Mouse (Mus musculus): Measurements from ENCODE around the gene Rora. TPM values are rescaled to one million over a fixed set of nuclear protein-coding genes. Genes with fewer than 3 reads are reported as not detected.

Rora gene
- total RNA-seq, 2 experiments from 2014 or later, result 30.3 to 33.6 TPM

DNA sequence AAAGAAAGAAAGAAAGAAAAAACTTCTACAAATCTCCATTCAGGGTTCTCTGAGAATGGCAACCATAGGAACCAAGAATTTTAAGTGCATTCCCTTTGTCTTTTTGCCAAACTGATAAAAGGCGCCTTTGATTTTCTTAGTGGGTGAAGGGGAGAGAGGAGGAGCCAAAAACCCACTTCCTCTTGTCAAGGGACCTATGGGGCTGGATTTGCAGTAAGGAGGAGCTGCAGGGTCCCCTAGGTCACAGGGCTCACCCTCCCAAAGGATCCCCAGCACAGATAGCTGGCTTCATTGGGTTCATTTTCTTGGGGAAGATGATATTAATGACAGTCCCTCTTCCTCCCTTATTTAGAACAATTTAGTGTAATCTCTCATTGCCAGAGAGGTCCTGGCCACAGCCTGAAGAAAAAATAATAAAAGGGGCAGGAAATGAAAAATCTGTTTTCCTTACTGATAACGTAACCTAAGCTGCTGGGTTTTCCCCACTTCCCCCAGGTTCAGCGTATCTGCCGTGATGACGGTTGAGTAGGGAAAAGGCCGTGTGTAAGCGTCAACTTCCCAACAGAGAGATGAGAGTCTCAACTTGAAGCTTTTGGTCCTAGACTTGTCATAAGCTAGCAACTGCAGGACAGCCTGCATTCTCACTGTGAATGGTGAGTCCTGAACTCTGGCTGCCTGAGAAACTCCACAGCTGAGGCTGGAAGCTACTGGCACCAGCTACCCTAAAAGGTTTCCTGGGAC is 511.7 kb downstream of the Rora start:
- intact Hi-C loops (cut with DNase I), result no loop called here
- DNase-seq, result peak in 1 of 2 experiments; percentile 26

DNA sequence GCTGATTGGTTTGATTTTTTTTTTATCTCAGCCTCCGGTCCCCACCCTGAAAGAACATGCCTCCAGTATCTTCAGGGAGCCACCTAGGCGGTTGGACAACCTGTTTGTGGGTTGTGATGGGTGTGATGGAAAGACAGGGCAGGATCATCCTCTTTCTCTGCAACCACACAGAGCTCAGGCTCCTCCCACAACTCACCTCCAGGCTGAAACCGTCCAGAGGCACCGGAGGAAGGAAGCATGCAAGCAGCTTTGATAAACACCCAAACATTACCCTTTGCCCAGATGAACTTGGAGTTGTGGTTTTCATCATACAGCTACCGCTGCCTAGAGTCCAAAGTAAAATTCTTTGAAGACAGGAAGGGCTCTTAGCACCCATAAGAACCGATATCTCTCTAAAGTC is 520.5 kb downstream of the Rora start:
- intact Hi-C loops (cut with DNase I), result no loop called here
- DNase-seq, result no peak

DNA sequence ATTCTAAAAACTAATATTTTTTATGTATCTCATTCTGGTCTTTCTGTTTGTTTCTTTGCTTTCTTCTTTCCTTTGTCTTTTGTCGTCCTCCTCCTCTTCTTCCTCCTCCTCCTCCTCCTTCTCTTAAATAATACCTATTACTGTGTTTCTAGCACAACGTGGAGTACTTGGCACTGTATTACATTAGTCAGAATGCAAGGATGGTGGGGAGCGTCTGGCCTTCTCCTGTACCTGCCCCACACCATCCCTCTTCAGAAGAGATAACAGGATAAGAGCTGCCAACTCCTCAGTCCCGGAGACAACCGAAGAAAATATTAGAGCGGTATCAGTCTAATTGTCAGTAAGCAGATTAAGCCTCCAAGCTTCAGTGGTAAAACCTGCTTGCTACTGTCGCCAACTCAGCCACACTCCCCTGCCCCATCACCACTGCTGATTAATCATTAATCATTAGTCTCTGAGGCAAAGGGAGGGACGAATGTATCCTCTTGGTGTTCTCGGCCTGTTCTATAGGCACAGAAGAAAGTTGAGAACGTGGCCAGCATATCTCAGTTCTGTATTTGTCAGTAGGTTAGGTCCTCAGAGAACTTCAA is 521.0 kb downstream of the Rora start:
- intact Hi-C loops (cut with DNase I), result no loop called here
- DNase-seq, result no peak

DNA sequence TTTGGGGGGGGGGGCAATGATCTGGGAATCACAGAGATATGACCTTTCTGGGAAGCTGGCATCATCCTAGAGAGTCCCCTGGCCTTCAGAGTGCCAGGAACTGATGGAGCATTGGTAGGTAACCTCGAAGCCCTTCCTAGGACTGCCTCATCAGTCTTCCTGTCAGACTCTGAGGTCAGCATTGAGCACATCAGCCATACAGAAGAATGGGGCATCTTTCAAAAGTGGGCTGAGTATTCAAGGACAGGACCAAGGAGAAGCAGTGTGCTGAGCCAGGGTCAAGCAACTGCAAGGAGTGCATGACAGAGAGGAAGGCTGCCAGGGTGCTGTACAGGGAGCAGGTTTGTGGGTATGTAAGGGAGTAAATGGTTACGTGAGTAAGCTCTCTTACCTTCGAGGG is 523.4 kb downstream of the Rora start:
- no peak for DNase-seq
- intact Hi-C loops (cut with DNase I), result no loop called here

DNA sequence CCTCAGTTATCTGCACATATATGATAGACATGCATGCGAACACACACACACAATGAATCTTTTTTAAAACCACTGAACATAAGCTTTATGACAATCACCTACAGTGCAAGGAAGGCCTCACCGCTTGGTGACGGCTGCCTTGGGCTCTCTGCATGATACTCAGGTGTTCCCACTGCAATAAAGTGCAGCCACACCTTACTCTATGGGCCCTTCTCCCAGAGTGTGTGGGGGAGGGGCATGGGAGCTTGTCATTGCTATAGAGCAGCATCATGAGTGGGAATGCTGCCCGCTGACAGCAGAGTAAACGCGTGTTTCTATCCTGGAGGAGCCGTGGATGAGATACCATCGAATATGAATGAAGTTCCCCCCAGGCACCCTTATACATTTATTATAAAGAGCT is 525.6 kb downstream of the Rora start:
- DNase-seq, result no peak
- intact Hi-C loops (cut with DNase I), result no loop called here

DNA sequence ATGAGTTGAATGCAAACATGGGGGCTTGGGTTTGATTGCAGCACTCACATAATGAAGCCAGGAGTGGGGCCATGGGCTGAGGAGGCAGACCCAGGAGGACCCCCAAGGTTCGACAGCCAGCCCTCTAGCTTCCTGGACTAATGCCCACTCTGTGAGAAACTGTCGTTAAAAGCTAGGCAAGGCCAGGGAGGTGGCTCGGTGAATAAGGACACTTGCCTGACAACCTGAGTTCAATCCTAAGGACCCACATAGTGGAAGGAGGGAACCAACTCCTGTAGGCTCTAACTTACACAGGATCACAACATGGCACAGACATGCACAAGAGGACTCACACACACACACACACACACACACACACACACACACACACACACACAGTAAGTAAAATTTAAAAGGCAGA is 527.4 kb downstream of the Rora start:
- intact Hi-C loops (cut with DNase I), result no loop called here
- DNase-seq, result peak in 1 of 2 experiments; percentile 29

DNA sequence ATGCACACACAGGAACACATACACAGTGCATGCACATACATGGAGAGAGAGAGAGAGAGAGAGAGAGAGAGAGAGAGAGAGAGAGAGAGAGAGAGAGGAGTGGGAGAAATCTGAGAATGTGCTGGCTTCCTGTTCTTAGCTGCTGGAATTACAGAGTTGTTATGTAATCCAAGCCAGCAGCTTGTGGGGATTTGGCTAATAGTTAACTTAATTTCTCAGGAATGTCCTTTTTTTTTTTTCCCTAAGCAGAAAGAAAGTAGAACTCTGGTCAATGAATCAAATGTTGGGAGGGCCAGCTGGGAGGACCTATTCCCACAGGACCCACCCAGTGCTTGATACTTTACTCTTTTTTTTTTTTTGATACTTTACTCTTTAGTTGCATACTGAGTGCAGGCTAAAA is 527.8 kb downstream of the Rora start:
- intact Hi-C loops (cut with DNase I), result no loop called here
- peak in 1 of 2 experiments; percentile 22 for DNase-seq

DNA sequence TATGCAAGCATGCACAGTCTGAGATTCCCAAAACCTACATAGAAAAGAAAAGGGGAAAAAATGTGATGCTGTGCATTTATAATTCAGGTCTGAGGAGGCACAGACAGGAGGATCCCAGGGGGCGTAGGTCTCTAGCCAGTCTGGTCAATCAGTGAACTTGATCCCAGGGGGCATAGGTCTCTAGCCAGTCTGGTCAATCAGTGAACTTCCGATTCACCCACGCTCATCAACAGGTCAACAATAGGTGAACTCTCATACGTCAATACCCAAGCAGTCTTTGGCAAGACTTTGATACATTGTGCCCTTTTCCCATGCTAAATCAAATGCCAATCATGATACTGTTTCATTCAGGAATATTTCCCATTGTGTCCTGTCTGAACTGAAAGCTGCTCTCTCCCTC is 530.3 kb downstream of the Rora start:
- DNase-seq, result no peak
- intact Hi-C loops (cut with DNase I), result no loop called here

DNA sequence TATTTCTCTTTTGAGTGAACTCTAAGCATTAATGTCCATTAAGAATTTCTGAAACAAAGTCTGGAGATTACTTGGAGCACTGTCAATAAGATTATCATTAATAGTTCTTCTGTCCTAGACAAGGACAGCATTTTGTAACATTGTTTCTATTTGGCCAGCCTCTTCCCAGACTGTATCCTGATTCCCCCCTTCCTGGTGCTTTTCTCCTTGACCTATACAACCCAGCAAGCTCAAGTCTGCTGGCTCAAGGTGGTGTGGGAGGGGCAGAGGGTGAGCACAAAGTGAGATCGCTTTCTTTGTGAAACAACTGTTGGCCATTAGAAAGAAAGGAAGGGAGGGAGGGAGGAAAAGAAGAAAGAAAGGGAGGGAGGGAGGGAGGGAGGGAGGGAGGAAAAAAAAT is 537.1 kb downstream of the Rora start:
- no peak for DNase-seq
- intact Hi-C loops (cut with DNase I), result no loop called here

DNA sequence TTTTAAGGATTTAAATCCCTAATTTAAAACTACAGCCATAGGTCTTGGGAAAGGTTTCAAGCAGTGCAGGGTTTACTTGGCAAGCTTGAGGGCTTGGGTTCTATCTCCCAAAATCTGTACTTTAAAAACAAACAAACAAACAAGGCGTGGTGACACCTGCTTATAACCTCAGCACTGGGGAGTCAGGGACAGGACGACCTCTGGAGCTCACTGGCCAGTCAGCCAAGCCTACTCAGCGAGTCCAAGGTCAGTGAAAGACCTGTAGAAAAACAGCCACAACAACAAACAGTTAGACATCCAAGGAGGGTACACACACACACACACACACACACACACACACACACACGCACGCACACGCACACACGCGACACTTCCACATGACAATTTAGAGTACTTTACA is 538.9 kb downstream of the Rora start:
- intact Hi-C loops (cut with DNase I), result no loop called here
- DNase-seq, result no peak

DNA sequence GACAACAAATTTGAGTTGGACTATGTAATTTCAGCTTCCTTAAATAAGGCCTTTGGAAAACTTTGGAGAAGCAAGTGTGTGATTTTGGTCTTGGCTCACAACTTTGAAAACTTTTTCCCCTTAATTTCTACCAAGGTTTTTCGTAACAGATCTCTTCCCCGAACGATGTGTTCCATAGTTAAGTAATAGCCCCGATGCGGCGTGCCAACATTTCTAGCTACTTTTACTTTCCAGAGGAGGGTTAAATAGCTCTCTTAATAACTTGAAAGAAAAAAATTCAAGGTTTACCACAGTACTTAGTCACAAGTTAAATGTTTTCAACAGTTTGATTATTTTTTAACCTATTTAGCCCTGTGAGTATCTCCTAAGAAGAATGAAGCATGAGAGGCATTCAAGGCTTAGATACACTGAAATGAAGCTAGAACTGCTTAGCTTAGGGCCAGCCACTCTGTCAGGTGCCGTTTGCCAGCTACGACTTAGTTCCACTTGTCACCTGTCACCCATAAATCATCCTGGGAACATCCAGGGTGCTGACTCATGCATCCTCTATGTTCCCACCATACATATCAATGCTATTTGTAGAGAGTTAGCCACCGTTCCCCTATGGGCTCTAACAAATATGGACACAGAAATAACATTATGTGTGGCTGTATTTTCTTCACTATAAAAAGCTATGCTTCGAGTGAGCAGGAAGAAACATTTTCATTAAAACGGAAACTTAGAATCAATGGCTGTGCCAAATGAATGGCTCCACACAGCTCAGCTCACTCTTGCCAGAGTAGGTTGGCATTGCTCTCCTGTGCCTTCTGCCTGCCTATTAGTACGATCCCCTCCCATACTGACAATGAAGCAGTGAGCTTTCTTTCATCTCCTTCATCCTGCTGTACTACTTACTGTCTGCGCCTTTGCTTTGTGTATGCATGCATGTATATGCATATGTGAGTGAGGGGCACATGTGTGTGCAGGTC is 541.3 kb downstream of the Rora start:
- no peak for DNase-seq
- intact Hi-C loops (cut with DNase I), result no loop called here

DNA sequence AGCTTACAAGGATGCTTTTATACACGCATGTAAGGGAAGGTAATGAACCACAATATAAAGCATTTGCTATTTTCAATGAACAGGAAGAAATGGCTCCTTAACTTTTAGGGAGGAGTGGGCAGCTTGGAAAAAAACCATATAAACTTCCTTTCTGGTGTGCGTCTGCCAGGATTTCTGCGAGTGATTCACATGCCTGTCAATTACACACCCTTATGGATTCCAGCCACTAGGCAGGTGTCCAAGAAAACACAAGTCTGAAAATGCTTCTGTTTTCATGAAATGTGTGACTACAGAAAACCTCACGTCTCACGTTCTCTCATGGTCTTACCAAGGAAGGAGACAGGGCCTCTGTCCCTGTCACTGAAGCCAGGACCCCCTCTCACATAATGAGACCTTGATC is 560.2 kb downstream of the Rora start:
- intact Hi-C loops (cut with DNase I), result no loop called here
- DNase-seq, result peak; percentile 20 to 49

DNA sequence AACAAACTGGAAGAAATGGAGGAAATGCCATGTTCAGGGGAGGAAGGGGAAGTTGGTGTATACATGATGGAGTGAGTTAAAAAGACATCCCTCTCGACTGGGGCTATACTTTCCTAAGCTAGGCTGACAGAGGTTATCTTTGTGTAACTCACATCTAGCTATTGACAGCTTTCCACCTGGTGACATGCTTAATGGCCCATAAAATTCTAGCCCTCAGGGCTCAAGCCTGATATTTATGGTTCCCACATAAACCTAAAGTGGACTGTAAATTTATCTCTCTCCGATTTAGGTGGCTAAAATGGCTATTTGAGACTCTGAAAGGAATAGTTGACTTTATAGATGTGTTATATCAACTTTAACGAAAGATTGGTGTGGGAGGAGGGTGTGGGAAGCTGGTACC is 571.3 kb downstream of the Rora start:
- intact Hi-C loops (cut with DNase I), result no loop called here
- DNase-seq, result no peak

DNA sequence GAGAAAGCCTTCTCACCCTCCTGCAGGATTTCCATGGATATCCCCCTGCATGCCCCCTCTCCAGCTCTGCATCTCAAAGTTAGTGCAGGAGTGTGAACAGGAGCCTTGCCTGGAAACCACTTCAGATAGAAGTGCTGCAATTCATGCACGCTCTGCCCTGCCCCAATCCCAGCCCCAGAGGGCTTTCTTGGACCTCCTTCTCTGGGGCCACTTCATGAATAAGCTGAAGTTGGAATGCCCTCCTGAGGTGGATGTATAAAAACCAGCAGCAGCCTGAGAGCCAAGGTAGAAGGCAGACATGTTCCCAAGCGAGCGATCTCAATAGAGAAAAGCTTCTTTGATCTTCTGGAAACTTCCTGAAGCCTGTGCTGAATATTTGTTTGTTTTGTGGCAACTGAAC is 572.8 kb downstream of the Rora start:
- intact Hi-C loops (cut with DNase I), result no loop called here
- no peak for DNase-seq

DNA sequence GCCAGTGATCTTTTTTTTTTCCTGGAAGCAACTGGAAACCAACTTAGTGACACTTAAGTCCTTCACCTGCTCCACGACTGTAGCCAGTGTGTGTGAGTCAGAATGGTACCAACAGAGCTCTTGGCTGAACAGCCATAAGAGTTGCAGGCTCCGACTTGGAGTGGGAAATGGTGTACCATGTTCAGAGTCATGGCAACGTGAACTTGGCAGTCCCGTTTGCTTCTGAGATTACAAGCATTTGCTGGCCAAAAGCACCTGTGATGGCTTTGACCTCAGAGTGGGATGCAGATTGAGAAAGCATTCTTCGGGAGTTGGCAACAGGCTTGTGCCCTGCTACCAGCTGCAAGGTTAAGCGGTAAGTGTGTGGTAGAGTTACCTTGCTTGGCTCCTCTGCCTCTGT is 574.2 kb downstream of the Rora start:
- no peak for DNase-seq

DNA sequence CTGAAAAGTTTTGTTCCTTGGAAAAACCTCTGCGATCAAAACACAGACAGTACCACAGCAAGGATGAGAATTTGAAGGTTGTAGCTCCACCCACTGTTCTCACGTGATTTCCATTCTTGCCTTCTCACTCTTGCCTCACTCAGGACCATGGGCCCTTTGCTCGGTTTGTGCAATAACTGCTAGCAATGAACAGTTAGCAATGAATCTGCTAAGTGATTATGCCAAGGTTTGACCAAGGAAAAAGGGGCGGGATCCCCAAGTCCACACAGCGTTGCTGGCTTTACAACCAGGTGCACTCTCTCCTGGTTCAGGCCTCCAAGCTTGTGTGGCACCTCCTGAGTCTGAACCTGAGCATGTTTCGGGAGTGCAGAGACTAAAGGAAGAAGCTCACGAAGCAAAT is 576.3 kb downstream of the Rora start:
- DNase-seq, result no peak
- intact Hi-C loops (cut with DNase I), result no loop called here

More for the DNA sequence above, 574.2 kb downstream of the Rora start:
- intact Hi-C loops (cut with DNase I), result no loop called here

DNA sequence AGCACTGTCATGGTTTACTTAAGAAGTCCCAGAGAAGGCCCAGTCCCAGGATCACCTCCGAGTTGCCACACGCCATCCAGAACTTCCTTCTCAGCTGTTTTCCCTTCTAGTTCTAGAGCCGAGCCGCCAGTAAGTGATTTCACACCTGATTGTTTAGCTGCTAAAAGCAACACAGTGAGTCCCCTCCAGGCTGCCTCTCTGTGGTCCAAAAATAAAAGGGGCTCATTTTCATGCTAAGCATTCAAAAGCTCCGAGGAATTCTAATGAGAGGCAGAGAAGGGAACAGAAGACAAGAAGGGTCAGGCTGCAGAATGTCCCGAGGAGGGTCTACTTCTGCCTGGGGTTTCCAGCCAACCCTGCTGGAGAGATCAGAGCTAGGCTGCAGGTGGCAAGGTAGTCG is 580.9 kb downstream of the Rora start:
- no peak for DNase-seq
- intact Hi-C loops (cut with DNase I), result no loop called here

DNA sequence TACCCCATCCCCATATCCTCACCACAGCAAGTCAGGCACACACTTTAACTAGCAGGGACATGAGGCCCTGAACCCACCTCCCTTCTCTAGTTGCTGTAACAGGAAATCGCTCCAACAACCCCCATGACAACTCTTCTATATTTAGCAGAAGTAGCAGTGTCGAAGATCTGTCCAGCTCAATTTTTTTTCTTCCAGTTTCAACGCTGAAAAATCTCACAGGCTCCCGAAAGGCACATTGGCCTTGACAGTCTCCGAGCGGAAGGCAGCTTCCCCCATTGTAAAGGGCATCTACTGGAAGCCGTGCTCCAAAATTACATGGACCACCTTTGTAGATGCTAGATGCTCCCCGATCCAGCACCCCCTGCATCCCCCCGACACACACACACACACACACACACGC is 583.7 kb downstream of the Rora start:
- intact Hi-C loops (cut with DNase I), result no loop called here
- DNase-seq, result no peak

DNA sequence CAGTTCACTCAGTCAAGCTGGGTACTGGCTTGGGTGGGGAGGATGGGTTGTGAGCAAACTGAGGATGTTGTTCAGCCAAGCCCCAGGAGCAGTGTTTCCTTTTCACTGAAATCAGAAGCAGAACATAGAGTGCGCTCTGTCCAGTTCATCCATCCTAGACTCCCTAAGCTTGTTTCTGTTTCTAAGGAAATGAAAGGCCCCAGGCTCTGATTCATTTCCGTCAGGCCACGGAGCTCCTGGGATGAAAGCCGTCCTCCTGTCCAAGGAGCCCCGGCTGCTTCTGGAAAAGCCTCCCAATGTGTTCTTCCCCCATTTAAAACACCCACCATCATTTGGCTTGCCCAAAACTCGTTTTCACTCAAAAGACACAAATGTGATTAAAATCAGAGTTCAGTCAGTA is 589.0 kb downstream of the Rora start:
- DNase-seq, result peak in 1 of 2 experiments; percentile 7
- intact Hi-C loops (cut with DNase I), result no loop called here

DNA sequence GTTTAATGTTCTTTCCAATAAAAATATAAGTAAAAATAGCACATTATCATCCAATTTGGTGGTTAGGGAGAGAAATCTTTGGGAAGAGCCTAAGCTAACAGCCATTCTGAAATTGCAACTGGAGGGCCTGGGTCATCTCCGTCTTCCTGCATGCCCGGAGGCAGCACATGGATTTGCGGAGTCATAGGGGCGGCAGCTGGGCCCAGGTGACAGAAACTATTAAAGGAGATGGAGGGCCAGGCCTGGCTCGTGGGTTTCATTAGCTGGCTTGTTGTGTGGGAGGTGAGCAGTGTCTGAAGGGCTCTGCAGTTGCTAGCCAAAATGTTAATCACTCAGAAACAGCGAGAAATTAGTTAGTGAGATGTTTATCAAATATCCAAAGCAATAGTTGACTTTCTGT is 590.0 kb downstream of the Rora start:
- no peak for DNase-seq
- intact Hi-C loops (cut with DNase I), result no loop called here

DNA sequence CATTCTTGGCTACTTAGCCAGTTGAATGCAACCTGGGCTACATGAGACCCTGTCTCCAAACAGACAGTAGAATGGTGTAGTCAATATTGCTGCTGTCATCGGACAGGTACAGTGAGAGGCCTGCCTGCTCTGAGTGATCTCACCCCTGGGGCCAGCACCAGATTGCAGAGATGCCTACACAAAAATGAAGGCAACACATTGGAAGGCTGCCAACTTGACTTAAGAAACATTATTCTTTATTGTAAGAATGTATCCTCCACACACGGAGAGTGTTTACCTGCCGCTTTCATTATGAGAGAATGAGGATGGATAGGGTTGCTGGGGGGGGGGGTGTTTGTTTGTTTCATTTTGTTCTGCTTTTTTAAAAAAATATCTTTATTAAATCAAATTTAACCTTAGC is 592.6 kb downstream of the Rora start:
- DNase-seq, result no peak
- intact Hi-C loops (cut with DNase I), result no loop called here

DNA sequence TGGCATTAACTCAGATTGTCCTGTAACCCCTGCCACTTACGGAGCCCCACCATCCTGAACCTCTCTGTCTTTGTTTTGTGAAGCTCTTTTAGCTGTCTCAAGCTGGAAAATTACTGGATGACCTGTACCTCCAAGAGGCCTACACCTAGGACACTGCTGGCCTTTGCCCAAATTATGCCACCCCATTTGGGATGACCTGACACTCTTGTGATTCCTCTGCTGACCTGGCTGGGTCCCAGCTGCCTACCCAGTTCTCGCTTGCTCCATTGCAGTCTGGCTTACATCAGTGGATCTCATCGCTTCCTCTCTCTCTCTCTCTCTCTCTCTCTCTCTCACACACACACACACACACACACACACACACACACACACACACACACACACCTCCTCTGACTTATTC is 596.0 kb downstream of the Rora start:
- intact Hi-C loops (cut with DNase I), result no loop called here
- no peak for DNase-seq
